Mouse (Mus musculus) gastrocnemius, postnatal 4 days (tissue): ENCODE data around the gene Bcl3. TPM values are rescaled to one million over a fixed set of nuclear protein-coding genes. Genes with fewer than 3 reads are reported as not detected.
"Not testable (repeated sequence)": the region's sequence is repeated elsewhere in the genome, so short reads cannot be mapped to it uniquely, and the experiment has no call there.

Source experiments
- DNase-seq, 2 experiments: peaks; one replicate each; pipeline ENCODE4 v3.0.0; 2021 to 2022; ENCODE audit warnings: low spot score in 2 of 2, mixed read lengths in 2 of 2
- total RNA-seq, 2 experiments: library from RNA; stranded (reverse); gene quantifications; 2 replicates each; pipeline ENCODE4 v1.2.3; 2021

The Bcl3 gene
- total RNA-seq, 2 experiments from 2014 or later, result 5.1 to 5.7 TPM

GRCm38 (mm10) chr7:19809369-19809768 lies 13.2 kb downstream of the Bcl3 start:
- DNase-seq, result no peak

- DNase-seq, result no peak
Measured at GRCm38 (mm10) chr7:19806356-19806969, 16.1 kb downstream of the Bcl3 start.

- DNase-seq, result peak; percentile 52 to 64
Measured at GRCm38 (mm10) chr7:19802995-19803394, 19.6 kb downstream of the Bcl3 start.

GRCm38 (mm10) chr7:19800764-19801163 lies 21.8 kb downstream of the Bcl3 start:
- DNase-seq, result peak in 1 of 2 experiments; percentile 36

- peak; percentile 62 to 68 for DNase-seq
Measured at GRCm38 (mm10) chr7:19796697-19797588, 25.6 kb downstream of the Bcl3 start, which contains the start of gene Cblc. TSS of gene Cblc (minus strand) at chr7:19796809.

GRCm38 (mm10) chr7:19796254-19796653 lies 26.3 kb downstream of the Bcl3 start:
- no peak for DNase-seq

GRCm38 (mm10) chr7:19795236-19795635 lies 27.3 kb downstream of the Bcl3 start:
- DNase-seq, result no peak

- no peak for DNase-seq
Measured at GRCm38 (mm10) chr7:19792701-19793630, 29.6 kb downstream of the Bcl3 start.

GRCm38 (mm10) chr7:19791504-19791903 lies 31.1 kb downstream of the Bcl3 start:
- not testable (repeated sequence) for DNase-seq

- peak; percentile 92 for DNase-seq
Measured at GRCm38 (mm10) chr7:19789904-19790347, 32.6 kb downstream of the Bcl3 start.

GRCm38 (mm10) chr7:19785874-19786458 lies 36.6 kb downstream of the Bcl3 start:
- no peak for DNase-seq

GRCm38 (mm10) chr7:19784764-19785535 lies 37.6 kb downstream of the Bcl3 start:
- no peak for DNase-seq

GRCm38 (mm10) chr7:19783630-19784029 lies 38.9 kb downstream of the Bcl3 start:
- no peak for DNase-seq

GRCm38 (mm10) chr7:19782645-19783044 lies 39.9 kb downstream of the Bcl3 start:
- no peak for DNase-seq

GRCm38 (mm10) chr7:19781741-19782140 lies 40.8 kb downstream of the Bcl3 start:
- DNase-seq, result no peak

GRCm38 (mm10) chr7:19779903-19780302 lies 42.7 kb downstream of the Bcl3 start:
- DNase-seq, result no peak

- DNase-seq, result no peak
Measured at GRCm38 (mm10) chr7:19778645-19779044, 43.9 kb downstream of the Bcl3 start.

- peak in 1 of 2 experiments; percentile 55 for DNase-seq
Measured at GRCm38 (mm10) chr7:19777049-19777723, 45.4 kb downstream of the Bcl3 start.

- DNase-seq, result no peak
Measured at GRCm38 (mm10) chr7:19771682-19772081, 50.9 kb downstream of the Bcl3 start.
